Mouse (Mus musculus) myocyte (in vitro differentiated cells): ENCODE results near the gene Synpo2. TPM values are rescaled to one million over a fixed set of nuclear protein-coding genes. Genes with fewer than 3 reads are reported as not detected.

Experiments used
- H3K27me3 ChIP-seq: one replicate; pipeline ENCODE4 v1.6.1; 2011; ENCODE audit not compliant: control insufficient read depth, insufficient read depth, insufficient read length
- H3K36me3 ChIP-seq: one replicate; pipeline ENCODE4 v1.6.1; 2011; ENCODE audit not compliant: control insufficient read depth, insufficient read depth
- H3K4me2 ChIP-seq: one replicate; pipeline ENCODE4 v1.6.1; 2011; ENCODE audit warnings: low read depth, control low read depth
- H3K4me3 ChIP-seq: one replicate; pipeline ENCODE4 v1.5.1; 2011; ENCODE audit warnings: mild to moderate bottlenecking, control low read depth, moderate library complexity
- H3K79me2 ChIP-seq: one replicate; pipeline ENCODE4 v1.6.1; 2011; ENCODE audit not compliant: control insufficient read depth, insufficient read depth
- H3ac ChIP-seq: one replicate; pipeline ENCODE4 v1.6.1; 2011; ENCODE audit not compliant: control insufficient read depth, insufficient read length
- CEBPB ChIP-seq: IDR thresholded peaks from 2 replicates; pipeline ENCODE4 v1.6.1; 2011; ENCODE audit warnings: mild to moderate bottlenecking, moderate library complexity; ENCODE audit not compliant: poor library complexity, insufficient read depth, severe bottlenecking
- E2F4 ChIP-seq: IDR thresholded peaks from one replicate; pipeline ENCODE4 v1.6.1; 2011; ENCODE audit warnings: mild to moderate bottlenecking, control low read depth, moderate library complexity; ENCODE audit not compliant: insufficient read depth
- MAX ChIP-seq: IDR thresholded peaks from one replicate; pipeline ENCODE4 v1.6.1; 2011; ENCODE audit warnings: low read depth, mild to moderate bottlenecking, control low read depth
- MYOD1 ChIP-seq, 3 experiments: IDR thresholded peaks; one replicate each; pipeline ENCODE4 v1.6.1; 2011; ENCODE audit warnings: control low read depth in 2 of 3, low read depth in 2 of 3, mild to moderate bottlenecking in 2 of 3, moderate library complexity in 1 of 3; ENCODE audit not compliant: insufficient read length in 2 of 3, control insufficient read depth in 1 of 3
- MYOG ChIP-seq, 3 experiments: IDR thresholded peaks; one replicate each; pipeline ENCODE4 v1.6.1; 2011; ENCODE audit warnings: control low read depth in 2 of 3, low read depth in 2 of 3, mild to moderate bottlenecking in 2 of 3; ENCODE audit not compliant: insufficient read length in 2 of 3, control insufficient read depth in 1 of 3, insufficient read depth in 1 of 3
- POLR2A ChIP-seq: IDR thresholded peaks from one replicate; pipeline ENCODE4 v1.6.1; 2011; ENCODE audit warnings: low read depth, mild to moderate bottlenecking, control low read depth, moderate library complexity; ENCODE audit not compliant: insufficient read length
- POLR2AphosphoS2 ChIP-seq: IDR thresholded peaks from one replicate; pipeline ENCODE4 v1.6.1; 2011; ENCODE audit warnings: low read depth, control low read depth; ENCODE audit not compliant: insufficient read length
- REST ChIP-seq: IDR thresholded peaks from one replicate; pipeline ENCODE4 v1.6.1; 2011; ENCODE audit warnings: mild to moderate bottlenecking, control low read depth, moderate library complexity; ENCODE audit not compliant: insufficient read depth, insufficient read length
- SRF ChIP-seq: IDR thresholded peaks from one replicate; pipeline ENCODE4 v1.6.1; 2011; ENCODE audit warnings: low read depth; ENCODE audit not compliant: control insufficient read depth, insufficient read length
- TCF12 ChIP-seq: IDR thresholded peaks from one replicate; pipeline ENCODE4 v1.6.1; 2011; ENCODE audit warnings: mild to moderate bottlenecking, control low read depth; ENCODE audit not compliant: poor library complexity, insufficient read depth, severe bottlenecking
- TCF3 ChIP-seq: IDR thresholded peaks from one replicate; pipeline ENCODE4 v1.6.1; 2011; ENCODE audit warnings: low read depth, control low read depth; ENCODE audit not compliant: insufficient read length
- USF1 ChIP-seq: IDR thresholded peaks from one replicate; pipeline ENCODE4 v1.6.1; 2011; ENCODE audit warnings: low read depth, mild to moderate bottlenecking, control low read depth, moderate library complexity
- polyA plus RNA-seq: library from polyadenylated mRNA; unstranded; fragments of >200 nt; fragmentation: generic; extraction: Trizol; gene quantifications from one replicate; pipeline ENCODE4 v1.2.1, GENCODE M21; 2012; ENCODE audit warnings: missing spikeins

The Synpo2 gene
- polyA plus RNA-seq, 1 experiment = 24.4 TPM

GRCm38 (mm10) chr3:123066836-123067235, 169.1 kb downstream of the Synpo2 start:
- Histone ChIP-seq H3K4me2 (no peak overlapping the region), H3K27me3 (no peaks in the 10 kb centered on the region), H3K36me3 (no peaks in the 10 kb centered on the region), H3ac (no peak overlapping the region), H3K79me2 (no peaks in the 10 kb centered on the region), H3K4me3 (no peak overlapping the region)
- TF ChIP-seq TCF12 (no peak), MYOG (IDR thresholded peaks at IDR 0.05; ENCODE audit: control insufficient read depth in 1 of 3, insufficient read depth in 1 of 3, insufficient read length in 2 of 3, low read depth in 2 of 3) (no peak), REST (no peak), USF1 (no peak), MYOD1 (IDR thresholded peaks at IDR 0.05; ENCODE audit: control insufficient read depth in 1 of 3, insufficient read length in 2 of 3, low read depth in 2 of 3) (no peak), TCF3 (no peak), CEBPB (no peak), POLR2AphosphoS2 (no peak), MAX (no peak), SRF (no peak), E2F4 (no peak), POLR2A (no peak)

GRCm38 (mm10) chr3:123065466-123065865, 170.5 kb downstream of the Synpo2 start:
- Histone ChIP-seq H3K79me2 (no peaks in the 10 kb centered on the region), H3K4me2 (no peak overlapping the region), H3ac (no peak overlapping the region), H3K36me3 (no peaks in the 10 kb centered on the region), H3K4me3 (no peak overlapping the region), H3K27me3 (no peaks in the 10 kb centered on the region)
- TF ChIP-seq MYOD1 (IDR thresholded peaks at IDR 0.05; ENCODE audit: control insufficient read depth in 1 of 3, insufficient read length in 2 of 3, low read depth in 2 of 3) = no peak
- TF ChIP-seq CEBPB = no peak
- no peak for TF ChIP-seq SRF
- no peak for TF ChIP-seq MYOG (IDR thresholded peaks at IDR 0.05; ENCODE audit: control insufficient read depth in 1 of 3, insufficient read depth in 1 of 3, insufficient read length in 2 of 3, low read depth in 2 of 3)
- no peak for TF ChIP-seq MAX
- no peak for TF ChIP-seq TCF12
- TF ChIP-seq TCF3 = no peak
- TF ChIP-seq REST = no peak
- no peak for TF ChIP-seq E2F4
- no peak for TF ChIP-seq USF1
- TF ChIP-seq POLR2A = no peak
- TF ChIP-seq POLR2AphosphoS2 = no peak

- H3K4me2 ChIP-seq = no peak overlapping the region
Observed at GRCm38 (mm10) chr3:123064186-123064585, 171.8 kb downstream of the Synpo2 start.

GRCm38 (mm10) chr3:123061931-123062330, 174.0 kb downstream of the Synpo2 start:
- Histone ChIP-seq H3K4me3 (no peak overlapping the region), H3K36me3 (no peaks in the 10 kb centered on the region), H3K4me2 (no peak overlapping the region), H3K27me3 (no peaks in the 10 kb centered on the region), H3ac (no peak overlapping the region), H3K79me2 (no peaks in the 10 kb centered on the region)
- TF ChIP-seq CEBPB (no peak), TCF12 (no peak), MAX (no peak)

More at GRCm38 (mm10) chr3:123064186-123064585, 171.8 kb downstream of the Synpo2 start:
- no peak overlapping the region for H3K4me3 ChIP-seq
- no peaks in the 10 kb centered on the region for H3K79me2 ChIP-seq
- H3ac ChIP-seq = no peak overlapping the region
- H3K36me3 ChIP-seq = no peaks in the 10 kb centered on the region
- H3K27me3 ChIP-seq = no peaks in the 10 kb centered on the region
- TF ChIP-seq MYOD1 (IDR thresholded peaks at IDR 0.05; ENCODE audit: control insufficient read depth in 1 of 3, insufficient read length in 2 of 3, low read depth in 2 of 3) (peak in 1 of 3 experiments; percentile 28), E2F4 (no peak)

GRCm38 (mm10) chr3:123058832-123059231, 177.1 kb downstream of the Synpo2 start:
- Histone ChIP-seq H3K27me3 (no peaks in the 10 kb centered on the region), H3K4me3 (no peak overlapping the region), H3K79me2 (no peaks in the 10 kb centered on the region), H3ac (no peak overlapping the region), H3K36me3 (no peaks in the 10 kb centered on the region), H3K4me2 (no peak overlapping the region)
- no peak for TF ChIP-seq SRF
- no peak for TF ChIP-seq POLR2A
- no peak for TF ChIP-seq MAX
- no peak for TF ChIP-seq MYOG (IDR thresholded peaks at IDR 0.05; ENCODE audit: control insufficient read depth in 1 of 3, insufficient read depth in 1 of 3, insufficient read length in 2 of 3, low read depth in 2 of 3)
- no peak for TF ChIP-seq MYOD1 (IDR thresholded peaks at IDR 0.05; ENCODE audit: control insufficient read depth in 1 of 3, insufficient read length in 2 of 3, low read depth in 2 of 3)
- TF ChIP-seq REST = no peak
- no peak for TF ChIP-seq USF1
- TF ChIP-seq CEBPB = no peak
